Mouse (Mus musculus): ENCODE results near the gene Foxn1. TPM values are rescaled to one million over a fixed set of nuclear protein-coding genes. Genes with fewer than 3 reads are reported as not detected.
A peak's percentile ranks its signal among the peaks of the same experiment; 100 is the strongest.

Gene Foxn1
- total and polyA plus RNA-seq, 2 experiments, result not detected

DNA sequence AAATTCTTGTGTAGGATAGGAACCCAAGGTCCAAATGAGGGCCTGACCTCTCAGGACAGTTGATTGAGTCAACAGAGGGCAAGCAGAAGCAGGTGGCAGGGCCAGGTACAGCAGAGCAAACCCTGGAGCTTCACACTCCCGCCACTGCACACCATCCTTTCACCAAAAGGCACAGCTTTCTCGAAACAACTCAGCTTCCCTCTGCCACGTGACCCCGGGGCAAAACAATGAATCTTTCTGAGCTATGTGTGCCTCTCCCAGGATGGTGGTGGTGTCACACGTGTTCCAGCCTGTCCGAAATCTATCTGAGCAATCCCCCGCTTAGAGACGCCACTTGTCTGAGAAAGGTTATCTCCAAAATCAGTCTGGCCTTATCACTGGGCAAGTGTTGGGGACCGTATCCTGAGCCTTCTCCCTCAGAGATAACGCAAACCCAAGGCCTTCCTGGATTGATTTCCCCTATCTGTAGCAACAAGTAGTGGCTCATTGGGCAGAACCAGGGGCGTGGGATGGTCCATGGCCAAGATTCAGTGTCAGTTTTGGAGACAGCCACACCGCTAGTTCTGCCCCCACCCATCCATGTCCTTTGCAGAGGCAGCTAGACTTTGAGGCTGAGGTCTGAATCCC, 34.0 kb upstream of the Foxn1 start:
- Histone ChIP-seq H3K36me3 (ENCODE audit: control insufficient read depth, insufficient read depth, low read length) (no peaks in the 10 kb centered on the region), H3K27me3 (ENCODE audit: control insufficient read depth, insufficient read depth, low read length) (no peaks in the 10 kb centered on the region), H3K4me3 (ENCODE audit: insufficient read depth, low read depth, low read length) (no peak overlapping the region), H3K79me2 (ENCODE audit: control insufficient read depth, insufficient read depth, low read length) (no peaks in the 10 kb centered on the region), H3K27ac (replicated peaks; ENCODE audit: insufficient read depth, low read depth, low read length) (peak overlapping the region; percentile 13; the same call in 1 of the 2 replicates), H3K4me1 (ENCODE audit: control insufficient read depth, insufficient read depth, low read length) (peaks cover 33% of the 10 kb centered on the region), H3K9ac (ENCODE audit: low read depth, low read length) (no peak overlapping the region)
- WGBS, result 16% methylated on average over 12 of the region's 12 CpGs
- DNase-seq (ENCODE audit: extremely low read depth, low read depth, low spot score), result peak; percentile 74
- TF ChIP-seq POLR2A (IDR thresholded peaks at IDR 0.05; ENCODE audit: extremely low read depth, insufficient read depth, low read length) (no peak), CTCF (IDR thresholded peaks at IDR 0.05; ENCODE audit: low read depth, low read length) (no peak)

- H3K9ac ChIP-seq (ENCODE audit: low read depth, low read length), result no peak overlapping the region
- TF ChIP-seq CTCF (IDR thresholded peaks at IDR 0.05; ENCODE audit: low read depth, low read length), result no peak
- no peak for TF ChIP-seq POLR2A (IDR thresholded peaks at IDR 0.05; ENCODE audit: extremely low read depth, insufficient read depth, low read length)
- H3K27ac ChIP-seq (replicated peaks; ENCODE audit: insufficient read depth, low read depth, low read length), result no peak overlapping the region
- no peaks in the 10 kb centered on the region for H3K36me3 ChIP-seq (ENCODE audit: control insufficient read depth, insufficient read depth, low read length)
- DNase-seq (ENCODE audit: extremely low read depth, low read depth, low spot score), result peak; percentile 84
- 38% methylated on average over 6 of the region's 6 CpGs for WGBS
- H3K4me3 ChIP-seq (ENCODE audit: insufficient read depth, low read depth, low read length), result no peak overlapping the region
- H3K27me3 ChIP-seq (ENCODE audit: control insufficient read depth, insufficient read depth, low read length), result no peaks in the 10 kb centered on the region
- peaks cover 23% of the 10 kb centered on the region for H3K4me1 ChIP-seq (ENCODE audit: control insufficient read depth, insufficient read depth, low read length)
- no peaks in the 10 kb centered on the region for H3K79me2 ChIP-seq (ENCODE audit: control insufficient read depth, insufficient read depth, low read length)
These were observed 30.5 kb upstream of the Foxn1 start for GRCm38 (mm10) chr11:78416854-78417253.

- Histone ChIP-seq H3K36me3 (ENCODE audit: control insufficient read depth, insufficient read depth, low read length) (no peaks in the 10 kb centered on the region), H3K27ac (replicated peaks; ENCODE audit: insufficient read depth, low read depth, low read length) (peak overlapping the region; percentile 60; the same call in 1 of the 2 replicates), H3K79me2 (ENCODE audit: control insufficient read depth, insufficient read depth, low read length) (no peaks in the 10 kb centered on the region), H3K27me3 (ENCODE audit: control insufficient read depth, insufficient read depth, low read length) (no peaks in the 10 kb centered on the region), H3K4me3 (ENCODE audit: insufficient read depth, low read depth, low read length) (no peak overlapping the region), H3K9ac (ENCODE audit: low read depth, low read length) (no peak overlapping the region), H3K4me1 (ENCODE audit: control insufficient read depth, insufficient read depth, low read length) (peaks cover 30% of the 10 kb centered on the region)
- DNase-seq (ENCODE audit: extremely low read depth, low read depth, low spot score), result no peak
- TF ChIP-seq POLR2A (IDR thresholded peaks at IDR 0.05; ENCODE audit: extremely low read depth, insufficient read depth, low read length) (no peak), CTCF (IDR thresholded peaks at IDR 0.05; ENCODE audit: low read depth, low read length) (no peak)
- 83% methylated on average over 6 of the region's 6 CpGs for WGBS
These were observed 26.5 kb upstream of the Foxn1 start for GRCm38 (mm10) chr11:78412861-78413260.

GRCm38 (mm10) chr11:78412324-78412850, 26.0 kb upstream of the Foxn1 start:
- H3K9ac ChIP-seq (ENCODE audit: low read depth, low read length), result 0 out of 2 replicates have a peak overlapping the region, but pooled peaks have one; percentile 9
- H3K4me3 ChIP-seq (ENCODE audit: insufficient read depth, low read depth, low read length), result peak overlapping the region; percentile 8; the same call in 1 of the 2 replicates
- H3K27me3 ChIP-seq (ENCODE audit: control insufficient read depth, insufficient read depth, low read length), result no peaks in the 10 kb centered on the region
- peak; percentile 81 for DNase-seq (ENCODE audit: extremely low read depth, low read depth, low spot score)
- H3K4me1 ChIP-seq (ENCODE audit: control insufficient read depth, insufficient read depth, low read length), result peaks cover 32% of the 10 kb centered on the region
- TF ChIP-seq CTCF (IDR thresholded peaks at IDR 0.05; ENCODE audit: low read depth, low read length) (no peak), POLR2A (IDR thresholded peaks at IDR 0.05; ENCODE audit: extremely low read depth, insufficient read depth, low read length) (no peak)
- H3K36me3 ChIP-seq (ENCODE audit: control insufficient read depth, insufficient read depth, low read length), result no peaks in the 10 kb centered on the region
- H3K27ac ChIP-seq (replicated peaks; ENCODE audit: insufficient read depth, low read depth, low read length), result peak overlapping the region; percentile 60
- H3K79me2 ChIP-seq (ENCODE audit: control insufficient read depth, insufficient read depth, low read length), result no peaks in the 10 kb centered on the region
- WGBS, result 39% methylated on average over 6 of the region's 6 CpGs

DNA sequence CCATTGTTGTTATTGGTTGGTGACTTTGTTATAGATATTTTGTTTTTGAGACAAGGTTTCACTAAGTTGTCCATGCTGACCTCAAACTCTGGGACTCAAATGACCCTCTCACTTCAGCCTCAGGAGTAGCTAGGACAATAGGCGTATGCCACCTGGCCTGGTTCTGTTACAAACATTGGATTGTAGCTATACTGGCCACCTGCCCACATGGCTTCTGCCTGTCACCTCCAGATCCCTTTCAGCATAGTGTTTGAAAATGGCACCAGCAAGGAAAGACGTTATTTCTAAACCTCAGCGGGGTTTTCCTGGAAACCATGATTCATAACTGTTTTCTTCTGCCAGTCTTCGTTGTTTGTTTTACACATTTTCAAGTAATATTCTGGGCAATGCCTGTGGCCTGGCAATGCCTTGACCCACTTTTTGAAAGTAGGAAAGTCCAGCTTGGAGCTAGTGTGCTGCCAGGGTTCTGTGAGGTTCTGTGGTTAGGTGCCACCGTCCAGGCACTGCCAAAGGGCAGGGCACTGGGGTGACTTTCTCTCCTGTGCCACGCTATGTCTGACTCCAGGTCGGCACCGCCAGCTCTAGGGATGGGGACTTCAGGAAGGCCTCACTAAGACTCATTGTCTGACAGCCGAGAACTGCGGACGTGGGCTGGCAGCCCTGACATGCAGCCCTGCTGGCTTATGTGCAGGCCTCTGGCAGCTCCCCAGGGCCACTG, 25.4 kb upstream of the Foxn1 start:
- DNase-seq (ENCODE audit: extremely low read depth, low read depth, low spot score), result peak; percentile 95
- Histone ChIP-seq H3K36me3 (ENCODE audit: control insufficient read depth, insufficient read depth, low read length) (no peaks in the 10 kb centered on the region), H3K79me2 (ENCODE audit: control insufficient read depth, insufficient read depth, low read length) (no peaks in the 10 kb centered on the region), H3K9ac (ENCODE audit: low read depth, low read length) (0 out of 2 replicates have a peak overlapping the region, but pooled peaks have one; percentile 9), H3K27me3 (ENCODE audit: control insufficient read depth, insufficient read depth, low read length) (no peaks in the 10 kb centered on the region), H3K4me1 (ENCODE audit: control insufficient read depth, insufficient read depth, low read length) (peaks cover 30% of the 10 kb centered on the region), H3K4me3 (ENCODE audit: insufficient read depth, low read depth, low read length) (peak overlapping the region; percentile 8; the same call in 1 of the 2 replicates), H3K27ac (replicated peaks; ENCODE audit: insufficient read depth, low read depth, low read length) (peak overlapping the region; percentile 60)
- 18% methylated on average over 11 of the region's 11 CpGs for WGBS
- TF ChIP-seq CTCF (IDR thresholded peaks at IDR 0.05; ENCODE audit: low read depth, low read length) (no peak), POLR2A (IDR thresholded peaks at IDR 0.05; ENCODE audit: extremely low read depth, insufficient read depth, low read length) (no peak)

Data from liver, adult 2 months (tissue).